Mouse (Mus musculus) erythroblast, adult 5-6 weeks (primary cell): ENCODE results near the gene Pxt1. TPM values are rescaled to one million over a fixed set of nuclear protein-coding genes. Genes with fewer than 3 reads are reported as not detected.

ENCODE experiments used
- ATAC-seq: replicated peaks from 2 replicates; pipeline ENCODE4 v1.8.0; 2016; ENCODE audit warnings: moderate number of reproducible peaks, mild to moderate bottlenecking, moderate TSS enrichment, inconsistent platforms; ENCODE audit not compliant: poor library complexity, low FRiP score, severe bottlenecking
- total RNA-seq, 2 experiments: library from RNA; stranded (forward) in 1 of 2; stranded (reverse) in 1 of 2; fragments of 150-400 nt in 1 of 2; fragments of 200-764, 138-1000 nt in 1 of 2; gene quantifications; 2 replicates each; pipeline versions ENCODE4 v1.2.3 to v1.2.4; 2015 to 2017; ENCODE audit warnings: low replicate concordance in 2 of 2

Gene Pxt1
- total RNA-seq, 2 experiments from 2014 or later: 9.8 TPM; not detected in 1

GRCm38 (mm10) chr17:28885231-28885630 lies 58.4 kb downstream of the Pxt1 start:
- ATAC-seq: no peak

Other genes starting within 250 kb of the Pxt1 start
- gene AC170998.1, start 217.8 kb downstream of the Pxt1 start, total RNA-seq (2015; ENCODE audit: low replicate concordance): not detected in 2 replicates
- 8.5 TPM in 1 of 2 replicates, not detected in the other for gene AC170998.1, start 217.8 kb downstream of the Pxt1 start, total RNA-seq (2017; ENCODE audit: low replicate concordance)
- 4.6 and 9.8 TPM in 2 replicates for gene Mapk13, start 174.5 kb downstream of the Pxt1 start, total RNA-seq (2015; ENCODE audit: low replicate concordance)
- 2.9 and 11.3 TPM in 2 replicates for gene Mapk13, start 174.5 kb downstream of the Pxt1 start, total RNA-seq (2017; ENCODE audit: low replicate concordance)
- 325 and 552 TPM in 2 replicates for gene Brpf3, start 142.8 kb downstream of the Pxt1 start, total RNA-seq (2015; ENCODE audit: low replicate concordance)
- gene Brpf3, start 142.8 kb downstream of the Pxt1 start, total RNA-seq (2017; ENCODE audit: low replicate concordance): 230 and 255 TPM in 2 replicates
- 0.19 TPM in 1 of 2 replicates, not detected in the other for gene Pnpla1, start 85.4 kb downstream of the Pxt1 start, total RNA-seq (2015; ENCODE audit: low replicate concordance)
- gene Pnpla1, start 85.4 kb downstream of the Pxt1 start, total RNA-seq (2017; ENCODE audit: low replicate concordance): 0.68 TPM in 1 of 2 replicates, not detected in the other
- gene 4930539E08Rik, start 28.5 kb downstream of the Pxt1 start, total RNA-seq (2015; ENCODE audit: low replicate concordance): not detected in 2 replicates
- gene 4930539E08Rik, start 28.5 kb downstream of the Pxt1 start, total RNA-seq (2017; ENCODE audit: low replicate concordance): 0.17 TPM in 1 of 2 replicates, not detected in the other
- 81.7 and 150 TPM in 2 replicates for gene Kctd20, start 8.1 kb upstream of the Pxt1 start, total RNA-seq (2015; ENCODE audit: low replicate concordance)
- gene Kctd20, start 8.1 kb upstream of the Pxt1 start, total RNA-seq (2017; ENCODE audit: low replicate concordance): 178 and 221 TPM in 2 replicates
- 34.9 and 93.6 TPM in 2 replicates for gene Stk38, start 64.2 kb upstream of the Pxt1 start, total RNA-seq (2015; ENCODE audit: low replicate concordance)
- 47.2 and 57.4 TPM in 2 replicates for gene Stk38, start 64.2 kb upstream of the Pxt1 start, total RNA-seq (2017; ENCODE audit: low replicate concordance)
- gene Srsf3, start 88.8 kb upstream of the Pxt1 start, total RNA-seq (2015; ENCODE audit: low replicate concordance): 154 and 174 TPM in 2 replicates
- gene Srsf3, start 88.8 kb upstream of the Pxt1 start, total RNA-seq (2017; ENCODE audit: low replicate concordance): 208 and 211 TPM in 2 replicates
- gene Cdkn1a, start 147.1 kb upstream of the Pxt1 start, total RNA-seq (2015; ENCODE audit: low replicate concordance): 0.63 and 4.6 TPM in 2 replicates
- gene Cdkn1a, start 147.1 kb upstream of the Pxt1 start, total RNA-seq (2017; ENCODE audit: low replicate concordance): 0.34 and 0.42 TPM in 2 replicates
- 34.8 and 43.7 TPM in 2 replicates for gene Rab44, start 170.3 kb upstream of the Pxt1 start, total RNA-seq (2015; ENCODE audit: low replicate concordance)
- gene Rab44, start 170.3 kb upstream of the Pxt1 start, total RNA-seq (2017; ENCODE audit: low replicate concordance): 31.5 and 38.7 TPM in 2 replicates